Mouse (Mus musculus): Measurements from ENCODE around the gene Nr3c2.

DNA sequence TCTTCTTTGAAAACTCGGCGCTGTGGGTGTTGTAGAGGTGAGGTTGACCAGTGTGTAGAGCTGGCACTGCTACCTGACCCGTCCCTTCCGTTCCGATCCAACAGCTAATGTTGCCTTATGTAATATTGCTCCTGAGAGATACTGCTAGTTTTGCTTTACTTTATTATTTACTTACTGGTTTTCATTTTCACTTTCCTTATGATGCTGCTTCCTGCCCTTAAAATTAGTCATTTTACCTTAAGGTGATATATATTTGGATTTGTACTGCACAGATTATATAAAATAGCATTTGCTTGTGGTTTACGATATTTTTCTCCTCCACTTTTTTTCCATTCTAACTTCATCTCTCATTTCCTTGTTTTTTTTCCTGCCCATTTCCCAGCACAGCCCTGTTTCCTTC is 157.6 kb downstream of the Nr3c2 start:
- TF ChIP-seq CTCF (IDR thresholded peaks at IDR 0.05; ENCODE audit: low read depth, low read length): no peak
- no peak for TF ChIP-seq POLR2A (IDR thresholded peaks at IDR 0.05; ENCODE audit: borderline replicate concordance, low read depth, low read length)
